Mouse (Mus musculus): ENCODE results near the gene Slc38a3. TPM values are rescaled to one million over a fixed set of nuclear protein-coding genes. Genes with fewer than 3 reads are reported as not detected.
A peak's percentile ranks its signal among the peaks of the same experiment; 100 is the strongest.

Slc38a3 gene
- polyA plus RNA-seq, 1 experiment from 2014 or later, result 32.9 TPM

GRCm38 (mm10) chr9:107698611-107699190 lies 29.4 kb upstream of the Slc38a3 start:
- Histone ChIP-seq H3K4me3 (ENCODE audit: low read depth, low read length) (no peak overlapping the region), H3K36me3 (ENCODE audit: control insufficient read depth, insufficient read depth, low read length) (peaks cover 3% of the 10 kb centered on the region), H3K4me1 (ENCODE audit: control insufficient read depth, insufficient read depth, low read length) (peaks cover 59% of the 10 kb centered on the region), H3K4me2 (ENCODE audit: low read length) (peak overlapping the region; percentile 37; the same call in 1 of the 2 replicates), H3K9ac (ENCODE audit: low read length) (0 out of 2 replicates have a peak overlapping the region, but pooled peaks have one; percentile 21), H3K27ac (ENCODE audit: low read depth, low read length) (0 out of 2 replicates have a peak overlapping the region, but pooled peaks have one; percentile 24), H3K9me3 (replicated peaks; ENCODE audit: control insufficient read depth, low read length) (no peaks in the 10 kb centered on the region), H3K27me3 (replicated peaks; ENCODE audit: control insufficient read depth, insufficient read depth, low read length) (no peaks in the 10 kb centered on the region; the same call in 1 of the 2 replicates)
- 7% methylated on average over 14 of the region's 14 CpGs for WGBS
- peak; percentile 28 for ATAC-seq
- no peak for DNase-seq (ENCODE audit: low spot score)

GRCm38 (mm10) chr9:107697811-107698521 lies 28.6 kb upstream of the Slc38a3 start:
- Histone ChIP-seq H3K27ac (ENCODE audit: low read depth, low read length) (peak overlapping the region; percentile 27; the same call in 1 of the 2 replicates), H3K4me1 (ENCODE audit: control insufficient read depth, insufficient read depth, low read length) (peaks cover 61% of the 10 kb centered on the region), H3K4me3 (ENCODE audit: low read depth, low read length) (no peak overlapping the region), H3K36me3 (ENCODE audit: control insufficient read depth, insufficient read depth, low read length) (no peaks in the 10 kb centered on the region), H3K4me2 (ENCODE audit: low read length) (peak overlapping the region; percentile 37), H3K9me3 (replicated peaks; ENCODE audit: control insufficient read depth, low read length) (no peaks in the 10 kb centered on the region), H3K9ac (ENCODE audit: low read length) (no peak overlapping the region), H3K27me3 (replicated peaks; ENCODE audit: control insufficient read depth, insufficient read depth, low read length) (no peaks in the 10 kb centered on the region; the same call in 1 of the 2 replicates)
- ATAC-seq (peak; percentile 57), DNase-seq (ENCODE audit: low spot score) (peak; percentile 86)
- 3% methylated on average over 14 of the region's 14 CpGs for WGBS

DNA sequence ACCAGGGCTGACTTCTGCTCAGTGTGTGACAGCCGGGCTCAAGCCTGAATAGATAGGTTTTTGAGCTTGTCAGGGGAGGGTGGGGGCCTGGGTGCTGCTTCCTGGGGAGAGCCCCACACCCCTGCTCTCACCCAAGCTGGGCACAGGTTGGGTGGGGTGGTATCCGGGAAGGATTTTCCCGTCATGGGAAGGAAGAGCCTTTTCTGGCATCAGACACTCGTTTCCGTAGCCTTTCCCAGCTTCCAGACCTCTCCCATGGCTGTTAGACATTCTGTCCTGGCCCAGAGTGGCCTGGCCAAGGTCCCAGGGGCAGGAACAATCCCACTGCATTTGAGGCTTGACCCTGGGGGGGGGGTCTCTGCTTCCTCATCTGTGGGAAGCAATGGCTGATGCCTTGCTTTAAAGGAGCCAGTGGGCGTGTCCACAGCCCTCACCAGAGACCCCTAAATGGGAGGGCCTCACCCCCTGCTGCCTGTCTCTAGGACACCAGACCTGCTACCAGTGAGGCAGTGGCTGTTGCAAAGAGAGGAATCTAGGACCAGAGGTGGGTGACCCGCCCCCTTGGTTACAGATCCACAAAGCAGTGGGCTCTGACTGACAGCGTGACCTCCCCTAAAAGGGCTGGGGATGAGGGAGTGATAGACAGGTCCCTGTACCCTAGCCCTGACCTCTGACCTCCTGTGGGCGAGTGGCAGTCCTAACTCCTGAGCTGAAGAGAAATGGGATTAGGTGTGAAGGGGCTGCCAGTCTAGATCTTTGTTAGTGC lies 27.7 kb upstream of the Slc38a3 start:
- Histone ChIP-seq H3K27ac (ENCODE audit: low read depth, low read length) (0 out of 2 replicates have a peak overlapping the region, but pooled peaks have one; percentile 17), H3K4me3 (ENCODE audit: low read depth, low read length) (no peak overlapping the region), H3K27me3 (replicated peaks; ENCODE audit: control insufficient read depth, insufficient read depth, low read length) (no peaks in the 10 kb centered on the region; the same call in 1 of the 2 replicates), H3K9me3 (replicated peaks; ENCODE audit: control insufficient read depth, low read length) (no peaks in the 10 kb centered on the region), H3K36me3 (ENCODE audit: control insufficient read depth, insufficient read depth, low read length) (peaks cover 4% of the 10 kb centered on the region), H3K4me2 (ENCODE audit: low read length) (no peak overlapping the region), H3K9ac (ENCODE audit: low read length) (no peak overlapping the region), H3K4me1 (ENCODE audit: control insufficient read depth, insufficient read depth, low read length) (peaks cover 53% of the 10 kb centered on the region)
- WGBS, result 23% methylated on average over 9 of the region's 9 CpGs
- DNase-seq (ENCODE audit: low spot score) (no peak), ATAC-seq (no peak)

DNA sequence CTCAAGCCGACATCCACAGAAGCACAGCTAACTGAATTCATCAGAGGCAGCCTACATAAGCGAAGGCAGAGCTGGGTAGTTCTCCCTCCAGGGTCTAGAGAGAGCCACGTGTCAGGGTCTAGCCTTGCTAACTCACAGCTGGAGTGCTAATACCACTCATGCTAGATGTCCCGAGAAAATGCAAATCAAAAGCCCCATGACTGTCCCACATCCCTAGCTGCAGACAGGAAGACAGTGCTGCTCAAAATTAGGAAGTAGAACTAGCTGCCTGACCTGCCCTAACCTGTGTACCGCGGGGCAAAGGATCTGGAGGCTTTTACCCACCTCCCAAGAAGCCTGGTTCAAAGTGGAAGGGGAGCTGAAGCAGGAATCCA lies 26.8 kb upstream of the Slc38a3 start:
- no peak for DNase-seq (ENCODE audit: low spot score)
- Histone ChIP-seq H3K4me3 (ENCODE audit: low read depth, low read length) (no peak overlapping the region), H3K9ac (ENCODE audit: low read length) (no peak overlapping the region), H3K36me3 (ENCODE audit: control insufficient read depth, insufficient read depth, low read length) (peaks cover 9% of the 10 kb centered on the region), H3K27ac (ENCODE audit: low read depth, low read length) (no peak overlapping the region), H3K9me3 (replicated peaks; ENCODE audit: control insufficient read depth, low read length) (no peaks in the 10 kb centered on the region), H3K4me1 (ENCODE audit: control insufficient read depth, insufficient read depth, low read length) (peaks cover 49% of the 10 kb centered on the region), H3K27me3 (replicated peaks; ENCODE audit: control insufficient read depth, insufficient read depth, low read length) (no peaks in the 10 kb centered on the region; the same call in 1 of the 2 replicates), H3K4me2 (ENCODE audit: low read length) (no peak overlapping the region)
- 49% methylated on average over 6 of the region's 6 CpGs for WGBS
- ATAC-seq, result no peak

- H3K4me1 ChIP-seq (ENCODE audit: control insufficient read depth, insufficient read depth, low read length), result peaks cover 43% of the 10 kb centered on the region
These were observed 26.2 kb upstream of the Slc38a3 start for GRCm38 (mm10) chr9:107695441-107696105.

GRCm38 (mm10) chr9:107694627-107695026 lies 25.3 kb upstream of the Slc38a3 start:
- peaks cover 15% of the 10 kb centered on the region for H3K36me3 ChIP-seq (ENCODE audit: control insufficient read depth, insufficient read depth, low read length)
- DNase-seq (ENCODE audit: low spot score), result no peak
- no peaks in the 10 kb centered on the region; the same call in 1 of the 2 replicates for H3K27me3 ChIP-seq (replicated peaks; ENCODE audit: control insufficient read depth, insufficient read depth, low read length)
- no peak for ATAC-seq
- no peak overlapping the region for H3K4me3 ChIP-seq (ENCODE audit: low read depth, low read length)
- H3K4me1 ChIP-seq (ENCODE audit: control insufficient read depth, insufficient read depth, low read length), result peaks cover 34% of the 10 kb centered on the region
- no peak overlapping the region for H3K9ac ChIP-seq (ENCODE audit: low read length)
- H3K4me2 ChIP-seq (ENCODE audit: low read length), result no peak overlapping the region
- 81% methylated on average over 7 of the region's 7 CpGs for WGBS
- H3K27ac ChIP-seq (ENCODE audit: low read depth, low read length), result no peak overlapping the region
- H3K9me3 ChIP-seq (replicated peaks; ENCODE audit: control insufficient read depth, low read length), result no peaks in the 10 kb centered on the region

More at GRCm38 (mm10) chr9:107695441-107696105, 26.2 kb upstream of the Slc38a3 start:
- Histone ChIP-seq H3K36me3 (ENCODE audit: control insufficient read depth, insufficient read depth, low read length) (peaks cover 9% of the 10 kb centered on the region), H3K9me3 (replicated peaks; ENCODE audit: control insufficient read depth, low read length) (no peaks in the 10 kb centered on the region), H3K27ac (ENCODE audit: low read depth, low read length) (no peak overlapping the region), H3K4me2 (ENCODE audit: low read length) (no peak overlapping the region), H3K27me3 (replicated peaks; ENCODE audit: control insufficient read depth, insufficient read depth, low read length) (no peaks in the 10 kb centered on the region; the same call in 1 of the 2 replicates), H3K9ac (ENCODE audit: low read length) (no peak overlapping the region), H3K4me3 (ENCODE audit: low read depth, low read length) (no peak overlapping the region)
- 89% methylated on average over 12 of the region's 12 CpGs for WGBS
- no peak for DNase-seq (ENCODE audit: low spot score)
- no peak for ATAC-seq

- Histone ChIP-seq H3K4me1 (ENCODE audit: control insufficient read depth, insufficient read depth, low read length) (peaks cover 23% of the 10 kb centered on the region), H3K4me3 (ENCODE audit: low read depth, low read length) (no peak overlapping the region), H3K9me3 (replicated peaks; ENCODE audit: control insufficient read depth, low read length) (no peaks in the 10 kb centered on the region), H3K27me3 (replicated peaks; ENCODE audit: control insufficient read depth, insufficient read depth, low read length) (no peaks in the 10 kb centered on the region; the same call in 1 of the 2 replicates), H3K9ac (ENCODE audit: low read length) (no peak overlapping the region), H3K27ac (ENCODE audit: low read depth, low read length) (no peak overlapping the region), H3K4me2 (ENCODE audit: low read length) (no peak overlapping the region), H3K36me3 (ENCODE audit: control insufficient read depth, insufficient read depth, low read length) (peaks cover 18% of the 10 kb centered on the region)
- DNase-seq (ENCODE audit: low spot score), result no peak
- no peak for ATAC-seq
- WGBS, result 59% methylated on average over 4 of the region's 4 CpGs
These were observed 24.2 kb upstream of the Slc38a3 start for GRCm38 (mm10) chr9:107693433-107693987.

DNA sequence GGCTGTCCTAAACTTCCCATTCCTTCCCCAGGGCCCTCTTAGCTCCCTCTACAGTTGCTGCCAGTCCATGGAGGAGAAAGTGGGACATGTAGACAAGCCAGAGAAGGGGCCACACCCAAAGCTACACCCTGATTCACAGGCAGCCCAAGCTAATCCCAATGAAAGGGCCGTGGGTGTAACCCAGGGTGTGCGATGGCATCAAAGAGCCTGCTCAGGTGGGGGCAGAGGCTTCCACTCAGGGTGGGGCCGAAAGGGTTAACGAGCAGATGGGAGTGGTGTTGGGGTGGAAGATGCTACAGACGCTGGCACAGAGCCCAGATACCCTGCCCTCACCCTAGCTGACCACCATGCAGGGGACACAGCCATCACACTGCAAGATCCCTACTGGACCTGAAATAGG lies 23.5 kb upstream of the Slc38a3 start:
- peaks cover 16% of the 10 kb centered on the region for H3K4me1 ChIP-seq (ENCODE audit: control insufficient read depth, insufficient read depth, low read length)
- no peak overlapping the region for H3K9ac ChIP-seq (ENCODE audit: low read length)
- no peaks in the 10 kb centered on the region for H3K9me3 ChIP-seq (replicated peaks; ENCODE audit: control insufficient read depth, low read length)
- WGBS, result 54% methylated on average over 5 of the region's 5 CpGs
- no peak overlapping the region for H3K4me3 ChIP-seq (ENCODE audit: low read depth, low read length)
- ATAC-seq (no peak), DNase-seq (ENCODE audit: low spot score) (no peak)
- H3K27ac ChIP-seq (ENCODE audit: low read depth, low read length), result no peak overlapping the region
- no peak overlapping the region for H3K4me2 ChIP-seq (ENCODE audit: low read length)
- no peaks in the 10 kb centered on the region; the same call in 1 of the 2 replicates for H3K27me3 ChIP-seq (replicated peaks; ENCODE audit: control insufficient read depth, insufficient read depth, low read length)
- H3K36me3 ChIP-seq (ENCODE audit: control insufficient read depth, insufficient read depth, low read length), result peaks cover 24% of the 10 kb centered on the region
